Mouse (Mus musculus): ENCODE measurements at regions not wholly inside any gene's neighbourhood (a gene's known extent, or its start where the extent isn't known, plus 50 kb on each side); places are given as distances from the start of the nearest gene placed in this dataset.

- 78% methylated on average over 15 of the region's 15 CpGs for WGBS
- DNase-seq (ENCODE audit: low read depth, low spot score) = no peak
Observed at GRCm38 (mm10) chr13:99782883-99783721, 117.8 kb downstream of the Cartpt start.

- DNase-seq (ENCODE audit: low read depth, low spot score) = no peak
- WGBS = 82% methylated on average over 4 of the region's 4 CpGs
Observed at GRCm38 (mm10) chr13:99781616-99782015, 119.3 kb downstream of the Cartpt start.

GRCm38 (mm10) chr13:99780751-99781460 is 120.0 kb downstream of the Cartpt start:
- DNase-seq (ENCODE audit: low read depth, low spot score) = no peak

GRCm38 (mm10) chr13:99778747-99779146 is 122.1 kb downstream of the Cartpt start:
- WGBS = 60% methylated on average over 2 of the region's 2 CpGs
- no peak for DNase-seq (ENCODE audit: low read depth, low spot score)

More at GRCm38 (mm10) chr13:99780751-99781460, 120.0 kb downstream of the Cartpt start:
- 25% methylated on average over 16 of the region's 16 CpGs for WGBS

GRCm38 (mm10) chr13:99777736-99778135 is 123.2 kb downstream of the Cartpt start:
- no peak for DNase-seq (ENCODE audit: low read depth, low spot score)
- 80% methylated on average over 9 of the region's 9 CpGs for WGBS

- DNase-seq (ENCODE audit: low read depth, low spot score) = no peak
- WGBS = 42% methylated on average over 5 of the region's 5 CpGs
Observed at GRCm38 (mm10) chr13:99765965-99766364, 134.9 kb downstream of the Cartpt start.

- no peak for DNase-seq (ENCODE audit: low read depth, low spot score)
- WGBS = 81% methylated on average over 3 of the region's 3 CpGs
Observed at GRCm38 (mm10) chr13:99764764-99765163, 136.1 kb downstream of the Cartpt start.

- WGBS = 76% methylated on average over 6 of the region's 6 CpGs
- DNase-seq (ENCODE audit: low read depth, low spot score) = no peak
Observed at GRCm38 (mm10) chr13:99764097-99764714, 136.7 kb downstream of the Cartpt start.

- DNase-seq (ENCODE audit: low read depth, low spot score) = no peak
- WGBS = 78% methylated on average over 9 of the region's 9 CpGs
Observed at GRCm38 (mm10) chr13:99761843-99762242, 139.0 kb downstream of the Cartpt start.

- no peak for DNase-seq (ENCODE audit: low read depth, low spot score)
- WGBS = 81% methylated on average over 4 of the region's 4 CpGs
Observed at GRCm38 (mm10) chr13:99761423-99761822, 139.5 kb downstream of the Cartpt start.

GRCm38 (mm10) chr13:99760646-99761045 is 140.2 kb downstream of the Cartpt start:
- DNase-seq (ENCODE audit: low read depth, low spot score) = no peak
- 41% methylated on average over 4 of the region's 4 CpGs for WGBS

GRCm38 (mm10) chr13:99759256-99760044 is 141.4 kb downstream of the Cartpt start:
- no peak for DNase-seq (ENCODE audit: low read depth, low spot score)
- WGBS = 69% methylated on average over 10 of the region's 10 CpGs

GRCm38 (mm10) chr13:99754701-99755100 is 146.2 kb downstream of the Cartpt start:
- 80% methylated on average over 5 of the region's 5 CpGs for WGBS
- no peak for DNase-seq (ENCODE audit: low read depth, low spot score)

- 33% methylated on average over 5 of the region's 5 CpGs for WGBS
- DNase-seq (ENCODE audit: low read depth, low spot score) = no peak
Observed at GRCm38 (mm10) chr13:99754251-99754652, 146.6 kb downstream of the Cartpt start.

GRCm38 (mm10) chr13:99753526-99753925 is 147.4 kb downstream of the Cartpt start:
- 76% methylated on average over 3 of the region's 3 CpGs for WGBS

GRCm38 (mm10) chr13:99750729-99751128 is 150.2 kb downstream of the Cartpt start:
- WGBS = 66% methylated on average over 8 of the region's 8 CpGs
- DNase-seq (ENCODE audit: low read depth, low spot score) = no peak

More at GRCm38 (mm10) chr13:99753526-99753925, 147.4 kb downstream of the Cartpt start:
- no peak for DNase-seq (ENCODE audit: low read depth, low spot score)

- no peak for DNase-seq (ENCODE audit: low read depth, low spot score)
- 88% methylated on average over 6 of the region's 6 CpGs for WGBS
Observed at GRCm38 (mm10) chr13:99749342-99749741, 151.5 kb downstream of the Cartpt start.

GRCm38 (mm10) chr13:99748128-99748527 is 152.8 kb downstream of the Cartpt start:
- 63% methylated on average over 9 of the region's 9 CpGs for WGBS
- no peak for DNase-seq (ENCODE audit: low read depth, low spot score)

GRCm38 (mm10) chr13:99745526-99745925 is 155.4 kb downstream of the Cartpt start:
- DNase-seq (ENCODE audit: low read depth, low spot score) = no peak
- 69% methylated on average over 6 of the region's 6 CpGs for WGBS

GRCm38 (mm10) chr13:99744790-99745120 is 156.1 kb downstream of the Cartpt start:
- no peak for DNase-seq (ENCODE audit: low read depth, low spot score)
- 82% methylated on average over 7 of the region's 7 CpGs for WGBS
